Mouse (Mus musculus): ENCODE measurements around the gene Mnat1. TPM values are rescaled to one million over a fixed set of nuclear protein-coding genes. Genes with fewer than 3 reads are reported as not detected.
A peak's percentile ranks its signal among the peaks of the same experiment; 100 is the strongest.

The Mnat1 gene
- total and polyA plus RNA-seq, 3 experiments, result 39.4 to 69.0 (median 64.2) TPM

- Histone ChIP-seq H3K27me3 (replicated peaks) (no peaks in the 10 kb centered on the region), H3K4me2 (ENCODE audit: insufficient read depth, low read depth, poor library complexity, severe bottlenecking) (no peak overlapping the region), H3K36me3 (replicated peaks in 1 of 2; ENCODE audit: control insufficient read depth in 1 of 2, insufficient read depth in 1 of 2, low read length in 1 of 2) (peaks cover 5 to 19% of the 10 kb centered on the region in 2 experiments), H3K9ac (ENCODE audit: insufficient read depth, low read depth) (no peak overlapping the region), H3K4me1 (ENCODE audit: control insufficient read depth in 1 of 2, insufficient read depth in 2 of 2) (peaks cover 4 to 41% of the 10 kb centered on the region in 2 experiments), H3K9me3 (replicated peaks; ENCODE audit: low read length) (no peaks in the 10 kb centered on the region), H3K79me2 (replicated peaks; ENCODE audit: control insufficient read depth, extremely low read depth, insufficient read depth, poor library complexity, severe bottlenecking) (no peaks in the 10 kb centered on the region), H3K4me3 (replicated peaks in 1 of 3; ENCODE audit: low read depth in 2 of 3, low read length in 2 of 3, poor library complexity in 1 of 3) (no peak overlapping the region), H3K27ac (ENCODE audit: insufficient read depth, low read depth) (no peak overlapping the region)
- in situ Hi-C loops (cut with MboI; ENCODE audit: low pct_ligation_motif_present, low pct_unique_long_range_greater_than_20kb, low sequenced_read_pairs) (no loop called here), dilution Hi-C loops (cut with MboI; ENCODE audit: extremely low pct_ligation_motif_present, extremely low pct_unique_long_range_greater_than_20kb, low sequenced_read_pairs) (no loop called here)
- DNase-seq (ENCODE audit: extremely low read depth), result no peak
- TF ChIP-seq SMC3 (IDR thresholded peaks at IDR 0.05; ENCODE audit: low read depth, low read length), result no peak
- TF ChIP-seq MEF2A (IDR thresholded peaks at IDR 0.05; ENCODE audit: borderline replicate concordance, low read depth, low read length), result no peak
- no peak for TF ChIP-seq ELF1 (IDR thresholded peaks at IDR 0.05; ENCODE audit: low read depth, low read length)
- TF ChIP-seq EP300 (IDR thresholded peaks at IDR 0.05; ENCODE audit: low read length), result no peak
- TF ChIP-seq KAT2A (IDR thresholded peaks at IDR 0.05; ENCODE audit: insufficient replicate concordance, low read length), result no peak
- TF ChIP-seq GABPA (IDR thresholded peaks at IDR 0.05; ENCODE audit: insufficient replicate concordance, low read depth, low read length), result no peak
- TF ChIP-seq MAX (IDR thresholded peaks at IDR 0.05; ENCODE audit: low read length), result no peak
- no peak for TF ChIP-seq USF2 (conservative IDR thresholded peaks at IDR 0.05; ENCODE audit: low read depth, low read length)
- TF ChIP-seq UBTF (IDR thresholded peaks at IDR 0.05; ENCODE audit: low read depth, low read length), result no peak
- no peak for TF ChIP-seq E2F4 (IDR thresholded peaks at IDR 0.05; ENCODE audit: insufficient replicate concordance, low read depth, low read length)
- TF ChIP-seq ZC3H11A (IDR thresholded peaks at IDR 0.05; ENCODE audit: low read depth, low read length), result no peak
- no peak for TF ChIP-seq TBP (conservative IDR thresholded peaks at IDR 0.05; ENCODE audit: low read depth, low read length)
- TF ChIP-seq USF1 (IDR thresholded peaks at IDR 0.05; ENCODE audit: low read depth, low read length), result no peak
- TF ChIP-seq MAZ (IDR thresholded peaks at IDR 0.05; ENCODE audit: low read depth, low read length), result no peak
- TF ChIP-seq TCF12 (IDR thresholded peaks at IDR 0.05; ENCODE audit: low read depth, low read length), result no peak
- no peak for TF ChIP-seq NRF1 (IDR thresholded peaks at IDR 0.05; ENCODE audit: low read depth, low read length)
- no peak for TF ChIP-seq HCFC1 (IDR thresholded peaks at IDR 0.05; ENCODE audit: low read depth, low read length)
- no peak for TF ChIP-seq JUND (conservative IDR thresholded peaks at IDR 0.05; ENCODE audit: low read depth, low read length)
- no peak for TF ChIP-seq NELFE (IDR thresholded peaks at IDR 0.05; ENCODE audit: low read depth, low read length)
Measured at GRCm38 (mm10) chr12:73199375-73199774, 75.9 kb downstream of the Mnat1 start.

GRCm38 (mm10) chr12:73201587-73201986, 78.1 kb downstream of the Mnat1 start:
- Histone ChIP-seq H3K4me1 (ENCODE audit: control insufficient read depth in 1 of 2, insufficient read depth in 2 of 2) (peaks cover 4 to 62% of the 10 kb centered on the region in 2 experiments), H3K27ac (ENCODE audit: insufficient read depth, low read depth) (peak overlapping the region; percentile 26; the same call in 1 of the 2 replicates), H3K9me3 (replicated peaks; ENCODE audit: low read length) (no peaks in the 10 kb centered on the region), H3K9ac (ENCODE audit: insufficient read depth, low read depth) (peak overlapping the region; percentile 56; the same call in 1 of the 2 replicates), H3K27me3 (replicated peaks) (no peaks in the 10 kb centered on the region), H3K4me2 (ENCODE audit: insufficient read depth, low read depth, poor library complexity, severe bottlenecking) (peak overlapping the region; percentile 67; the same call in 1 of the 2 replicates), H3K79me2 (replicated peaks; ENCODE audit: control insufficient read depth, extremely low read depth, insufficient read depth, poor library complexity, severe bottlenecking) (no peaks in the 10 kb centered on the region; the same call in 1 of the 2 replicates), H3K36me3 (replicated peaks in 1 of 2; ENCODE audit: control insufficient read depth in 1 of 2, insufficient read depth in 1 of 2, low read length in 1 of 2) (peaks cover 5 to 15% of the 10 kb centered on the region in 2 experiments), H3K4me3 (replicated peaks in 1 of 3; ENCODE audit: low read depth in 2 of 3, low read length in 2 of 3, poor library complexity in 1 of 3) (no peak overlapping the region)
- dilution Hi-C loops (cut with MboI; ENCODE audit: extremely low pct_ligation_motif_present, extremely low pct_unique_long_range_greater_than_20kb, low sequenced_read_pairs), result no loop called here
- peak; percentile 82 for DNase-seq (ENCODE audit: extremely low read depth)
- in situ Hi-C loops (cut with MboI; ENCODE audit: low pct_ligation_motif_present, low pct_unique_long_range_greater_than_20kb, low sequenced_read_pairs), result no loop called here
- TF ChIP-seq SIN3A (IDR thresholded peaks at IDR 0.05; ENCODE audit: low read length), result no peak; the same call in 1 of the 2 replicates
- TF ChIP-seq POLR2AphosphoS2 (IDR thresholded peaks at IDR 0.05; ENCODE audit: low read depth, low read length), result no peak
- peak; percentile 40; the same call in 1 of the 2 replicates for TF ChIP-seq USF1 (IDR thresholded peaks at IDR 0.05; ENCODE audit: low read depth, low read length)
- TF ChIP-seq TBP (conservative IDR thresholded peaks at IDR 0.05; ENCODE audit: low read depth, low read length), result 0 out of 2 replicates have a peak, but pooled peaks have one; percentile 36
- TF ChIP-seq MAX (IDR thresholded peaks at IDR 0.05; ENCODE audit: low read length), result peak; percentile 95
- TF ChIP-seq E2F4 (IDR thresholded peaks at IDR 0.05; ENCODE audit: insufficient replicate concordance, low read depth, low read length), result no peak
- TF ChIP-seq JUND (conservative IDR thresholded peaks at IDR 0.05; ENCODE audit: low read depth, low read length), result no peak; the same call in 1 of the 2 replicates
- no peak for TF ChIP-seq KAT2A (IDR thresholded peaks at IDR 0.05; ENCODE audit: insufficient replicate concordance, low read length)
- TF ChIP-seq CHD2 (IDR thresholded peaks at IDR 0.05; ENCODE audit: low read length), result no peak
- TF ChIP-seq RAD21 (IDR thresholded peaks at IDR 0.05; ENCODE audit: low read depth, low read length), result peak; percentile 4
- TF ChIP-seq EP300 (IDR thresholded peaks at IDR 0.05; ENCODE audit: low read length), result peak; percentile 41; the same call in 1 of the 2 replicates
- TF ChIP-seq RCOR1 (conservative IDR thresholded peaks at IDR 0.05; ENCODE audit: low read depth, low read length), result no peak
- no peak for TF ChIP-seq UBTF (IDR thresholded peaks at IDR 0.05; ENCODE audit: low read depth, low read length)
- no peak for TF ChIP-seq POLR2A (IDR thresholded peaks at IDR 0.05; ENCODE audit: low read depth, low read length)
- no peak for TF ChIP-seq SMC3 (IDR thresholded peaks at IDR 0.05; ENCODE audit: low read depth, low read length)
- TF ChIP-seq PAX5 (IDR thresholded peaks at IDR 0.05; ENCODE audit: low read length), result no peak
- peak; percentile 75 for TF ChIP-seq JUN (IDR thresholded peaks at IDR 0.05; ENCODE audit: insufficient read depth, low read depth, low read length)
- peak; percentile 95 for TF ChIP-seq MXI1 (IDR thresholded peaks at IDR 0.05; ENCODE audit: low read depth, low read length)
- peak; percentile 95 for TF ChIP-seq MYC (IDR thresholded peaks at IDR 0.05; ENCODE audit: low read depth, low read length)
- TF ChIP-seq ETS1 (conservative IDR thresholded peaks at IDR 0.05; ENCODE audit: low read depth, low read length), result peak; percentile 64; the same call in 1 of the 2 replicates
- TF ChIP-seq MEF2A (IDR thresholded peaks at IDR 0.05; ENCODE audit: borderline replicate concordance, low read depth, low read length), result peak; percentile 94
- TF ChIP-seq BHLHE40 (IDR thresholded peaks at IDR 0.05; ENCODE audit: low read depth, low read length), result peak; percentile 82
